Mouse (Mus musculus): ENCODE measurements at regions not wholly inside any gene's neighbourhood (a gene's known extent, or its start where the extent isn't known, plus 50 kb on each side); places are given as distances from the start of the nearest gene placed in this dataset.

DNA sequence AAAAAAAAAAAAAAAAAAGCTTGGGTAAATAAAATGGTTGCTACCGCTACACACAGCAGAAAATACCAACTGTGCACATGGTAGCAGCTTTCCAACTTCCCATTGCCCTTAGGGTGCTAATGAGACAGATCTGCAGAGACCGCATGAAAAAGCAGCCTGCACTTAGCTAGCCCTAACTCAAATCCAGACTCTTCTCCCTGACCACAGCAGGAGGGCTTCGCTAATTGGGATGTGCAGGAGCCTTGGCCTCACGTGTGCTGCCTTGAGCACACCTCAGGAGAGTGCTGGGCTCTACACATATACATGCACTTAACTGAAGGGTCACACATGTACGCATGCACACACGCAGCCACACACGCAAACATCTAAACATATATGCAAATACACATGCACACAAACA, 178.9 kb downstream of the Sox4 start:
- TF ChIP-seq POLR2A (IDR thresholded peaks at IDR 0.05; ENCODE audit: borderline replicate concordance, insufficient read depth, low read length) (no peak), CTCF (IDR thresholded peaks at IDR 0.05; ENCODE audit: borderline replicate concordance, insufficient read depth, low read depth, low read length) (no peak)
